Comparison of ENCODE assay signal across 9 mouse cellular contexts in genomic region chr1:75446656-75447055, GRCm38 (mm10). TPM values are rescaled to one million over a fixed set of nuclear protein-coding genes. Genes with fewer than 3 reads are reported as not detected.
A peak's percentile ranks its signal among the peaks of the same experiment; 100 is the strongest.
DNase-seq lines count a peak whose midpoint lies in the region; ATAC-seq and TF ChIP-seq lines count a peak whose summit lies in the region.
"Had no signal": no experiment of that assay in that cellular context is flagged by ENCODE, and none has a peak within 500 bp of the region (broad histone marks: within the 10 kb centered on the region; RNA-seq: fewer than 3 reads in every experiment).

No protein-coding gene starts in this region.

- no peak overlapping the region for H3K9ac ChIP-seq in kidney, postnatal 0 days (ENCODE audit: low read depth, low read length)
- peak overlapping the region; percentile 24; the same call in 1 of the 2 replicates for H3K9ac ChIP-seq in embryonic facial prominence, embryonic 12.5 days
- peak overlapping the region; percentile 60 for H3K9ac ChIP-seq in neural tube, embryonic 13.5 days

- no peaks in the 10 kb centered on the region for H3K9me3 ChIP-seq in kidney, postnatal 0 days (replicated peaks; ENCODE audit: low read length)
- H3K9me3 ChIP-seq in embryonic facial prominence, embryonic 12.5 days, result no peaks in the 10 kb centered on the region
- H3K9me3 ChIP-seq in limb, embryonic 10.5 days (replicated peaks), result no peaks in the 10 kb centered on the region
- H3K9me3 ChIP-seq in neural tube, embryonic 13.5 days, result no peaks in the 10 kb centered on the region

- no peaks in the 10 kb centered on the region for H3K36me3 ChIP-seq in kidney, postnatal 0 days (ENCODE audit: insufficient read depth, low read length)
- H3K36me3 ChIP-seq in embryonic facial prominence, embryonic 12.5 days, result no peaks in the 10 kb centered on the region
- no peaks in the 10 kb centered on the region for H3K36me3 ChIP-seq in limb, embryonic 10.5 days
- H3K36me3 ChIP-seq in neural tube, embryonic 13.5 days, result no peaks in the 10 kb centered on the region

- H3K27ac ChIP-seq in kidney, postnatal 0 days, result no peak overlapping the region
- 0 out of 2 replicates have a peak overlapping the region, but pooled peaks have one; percentile 4 for H3K27ac ChIP-seq in embryonic facial prominence, embryonic 12.5 days
- H3K27ac ChIP-seq in limb, embryonic 10.5 days, result peak overlapping the region; percentile 65
- H3K27ac ChIP-seq in neural tube, embryonic 13.5 days (replicated peaks), result peak overlapping the region; percentile 92

- no peak for TF ChIP-seq CTCF in kidney, postnatal 0 days (IDR thresholded peaks at IDR 0.05; ENCODE audit: low read depth)

- peak overlapping the region; percentile 44 for H3K4me2 ChIP-seq in kidney, postnatal 0 days (ENCODE audit: low read length)
- peak overlapping the region; percentile 39 for H3K4me2 ChIP-seq in embryonic facial prominence, embryonic 12.5 days (replicated peaks)
- peak overlapping the region; percentile 71 for H3K4me2 ChIP-seq in neural tube, embryonic 13.5 days

- 3% methylated on average over 20 of the region's 20 CpGs for WGBS in kidney, postnatal 0 days
- WGBS in embryonic facial prominence, embryonic 12.5 days, result 5% methylated on average over 20 of the region's 20 CpGs
- WGBS in limb, embryonic 10.5 days, result under 1% methylated on average over 20 of the region's 20 CpGs
- 2% methylated on average over 19 of the region's 20 CpGs for WGBS in neural tube, embryonic 13.5 days

- DNase-seq in kidney, postnatal 0 days (ENCODE audit: low spot score), result peak; percentile 58
- no peak for DNase-seq in kidney, adult 18-20 months
- DNase-seq in limb, embryonic 10.5 days (ENCODE audit: low spot score), result peak; percentile 69
- DNase-seq in thymus, postnatal 10 days (ENCODE audit: low spot score in 2 of 2), result no peak
- no peak for DNase-seq in left cerebral cortex, adult 9 months (ENCODE audit: low spot score in 2 of 2)
- DNase-seq: lung, postnatal 14 days; thymus, postnatal 25 days had no signal

- no peak for ATAC-seq in kidney, postnatal 0 days (replicated peaks; ENCODE audit: low FRiP score, low read depth)
- no peak for ATAC-seq in embryonic facial prominence, embryonic 12.5 days (ENCODE audit: insufficient number of reproducible peaks, insufficient read depth, low FRiP score, low TSS enrichment)
- ATAC-seq in neural tube, embryonic 13.5 days (ENCODE audit: low read depth), result peak; percentile 6; the same call in 1 of the 2 replicates

- H3K4me1 ChIP-seq in kidney, postnatal 0 days (replicated peaks; ENCODE audit: insufficient read depth, low read length), result peaks cover 62% of the 10 kb centered on the region
- H3K4me1 ChIP-seq in embryonic facial prominence, embryonic 12.5 days, result peaks cover 82% of the 10 kb centered on the region
- peaks cover 98% of the 10 kb centered on the region for H3K4me1 ChIP-seq in limb, embryonic 10.5 days
- peaks cover 100% of the 10 kb centered on the region for H3K4me1 ChIP-seq in neural tube, embryonic 13.5 days (replicated peaks)

- H3K27me3 ChIP-seq in kidney, postnatal 0 days (ENCODE audit: insufficient read depth, low read length), result peaks cover 23% of the 10 kb centered on the region; the same call in 1 of the 2 replicates
- H3K27me3 ChIP-seq in embryonic facial prominence, embryonic 12.5 days, result peaks cover 69% of the 10 kb centered on the region
- peaks cover 95% of the 10 kb centered on the region for H3K27me3 ChIP-seq in limb, embryonic 10.5 days (ENCODE audit: low read depth, poor library complexity, severe bottlenecking)
- H3K27me3 ChIP-seq in neural tube, embryonic 13.5 days, result peaks cover 28% of the 10 kb centered on the region

- H3K4me3 ChIP-seq in kidney, postnatal 0 days (replicated peaks; ENCODE audit: low read depth, low read length), result no peak overlapping the region
- no peak overlapping the region for H3K4me3 ChIP-seq in embryonic facial prominence, embryonic 12.5 days
- H3K4me3 ChIP-seq in limb, embryonic 10.5 days, result peak overlapping the region; percentile 41
- no peak overlapping the region for H3K4me3 ChIP-seq in neural tube, embryonic 13.5 days

RNA-seq across cellular contexts. Expression of gene Asic4, which starts 3.6 kb away (rescaled TPM):
- 0.40 and 0.45 TPM in 2 replicates for polyA plus RNA-seq in kidney, postnatal 0 days (2015; fragmentation: Nextera tagmentation; extraction: Ambion mirVana)
- 0.64 and 0.76 TPM in 2 replicates for polyA plus RNA-seq in embryonic facial prominence, embryonic 12.5 days (2016; fragmentation: Nextera tagmentation; extraction: Ambion mirVana)
- polyA plus RNA-seq in limb, embryonic 10.5 days (2016; fragmentation: Nextera tagmentation; extraction: Ambion mirVana), result 0.31 and 0.59 TPM in 2 replicates
- 28.7 and 28.8 TPM in 2 replicates for polyA plus RNA-seq in neural tube, embryonic 13.5 days (2015; fragmentation: Nextera tagmentation; extraction: Ambion mirVana)

RNA-seq across cellular contexts. Expression of gene Gmppa, which starts 10.9 kb away (rescaled TPM):
- 69.5 and 72.5 TPM in 2 replicates for polyA plus RNA-seq in kidney, postnatal 0 days (2015; fragmentation: Nextera tagmentation; extraction: Ambion mirVana)
- 61.1 and 64.6 TPM in 2 replicates for polyA plus RNA-seq in embryonic facial prominence, embryonic 12.5 days (2016; fragmentation: Nextera tagmentation; extraction: Ambion mirVana)
- polyA plus RNA-seq in limb, embryonic 10.5 days (2016; fragmentation: Nextera tagmentation; extraction: Ambion mirVana), result 50.4 and 61.7 TPM in 2 replicates
- polyA plus RNA-seq in neural tube, embryonic 13.5 days (2015; fragmentation: Nextera tagmentation; extraction: Ambion mirVana), result 74.4 and 75.9 TPM in 2 replicates

RNA-seq across cellular contexts. Expression of gene Chpf, which starts 32.5 kb away (rescaled TPM):
- polyA plus RNA-seq in kidney, postnatal 0 days (2015; fragmentation: Nextera tagmentation; extraction: Ambion mirVana), result 37.1 and 38.3 TPM in 2 replicates
- polyA plus RNA-seq in embryonic facial prominence, embryonic 12.5 days (2016; fragmentation: Nextera tagmentation; extraction: Ambion mirVana), result 32.5 and 33.5 TPM in 2 replicates
- 23.7 and 28.8 TPM in 2 replicates for polyA plus RNA-seq in limb, embryonic 10.5 days (2016; fragmentation: Nextera tagmentation; extraction: Ambion mirVana)
- 39.1 and 41.0 TPM in 2 replicates for polyA plus RNA-seq in neural tube, embryonic 13.5 days (2015; fragmentation: Nextera tagmentation; extraction: Ambion mirVana)

RNA-seq across cellular contexts. Expression of gene Tmem198, which starts 32.7 kb away (rescaled TPM):
- 0.61 and 1.3 TPM in 2 replicates for polyA plus RNA-seq in kidney, postnatal 0 days (2015; fragmentation: Nextera tagmentation; extraction: Ambion mirVana)
- 2.5 and 3.1 TPM in 2 replicates for polyA plus RNA-seq in embryonic facial prominence, embryonic 12.5 days (2016; fragmentation: Nextera tagmentation; extraction: Ambion mirVana)
- 0.35 and 0.69 TPM in 2 replicates for polyA plus RNA-seq in limb, embryonic 10.5 days (2016; fragmentation: Nextera tagmentation; extraction: Ambion mirVana)
- polyA plus RNA-seq in neural tube, embryonic 13.5 days (2015; fragmentation: Nextera tagmentation; extraction: Ambion mirVana), result 37.2 and 40.9 TPM in 2 replicates

RNA-seq across cellular contexts. Expression of gene Obsl1, which starts 59.6 kb away (rescaled TPM):
- 35.0 and 42.6 TPM in 2 replicates for polyA plus RNA-seq in kidney, postnatal 0 days (2015; fragmentation: Nextera tagmentation; extraction: Ambion mirVana)
- 101 and 104 TPM in 2 replicates for polyA plus RNA-seq in embryonic facial prominence, embryonic 12.5 days (2016; fragmentation: Nextera tagmentation; extraction: Ambion mirVana)
- 68.0 and 75.5 TPM in 2 replicates for polyA plus RNA-seq in limb, embryonic 10.5 days (2016; fragmentation: Nextera tagmentation; extraction: Ambion mirVana)
- polyA plus RNA-seq in neural tube, embryonic 13.5 days (2015; fragmentation: Nextera tagmentation; extraction: Ambion mirVana), result 28.1 and 30.1 TPM in 2 replicates

Comparison
In these comparisons a context has a peak if more than half of its experiments do, and no peak if none do; other contexts are left out.
1. DNase-seq: peak in kidney, postnatal 0 days (single experiment) and limb, embryonic 10.5 days (single experiment); none in kidney, adult 18-20 months (single experiment), thymus, postnatal 10 days (0 of 2) and left cerebral cortex, adult 9 months (0 of 2).
2. RNA of gene Asic4, which starts 3.6 kb away (polyA plus RNA-seq): 28.7 to 28.8 TPM in neural tube, embryonic 13.5 days; 0.64 to 0.76 TPM in embryonic facial prominence, embryonic 12.5 days, 0.31 to 0.59 TPM in limb, embryonic 10.5 days and 0.40 to 0.45 TPM in kidney, postnatal 0 days; every median in the first group is over 10 times any median in the second.
3. Peak in every context shown above with its lines, with median percentiles within 50 percentile points of each other: H3K4me2 ChIP-seq.